Mouse (Mus musculus) heart, adult 2 months (tissue): ENCODE measurements at regions not wholly inside any gene's neighbourhood (a gene's known extent, or its start where the extent isn't known, plus 50 kb on each side); places are given as distances from the start of the nearest gene placed in this dataset.

Experiments used
- DNase-seq, 2 experiments: peaks; one replicate each; pipeline ENCODE4 v3.0.0; 2021
- H3K27ac ChIP-seq: fragments of 200-600 bp; 2 replicates; pipeline ENCODE4 v1.8.1; 2022
- H3K27me3 ChIP-seq: fragments of 200-500 bp; 2 replicates; pipeline ENCODE4 v1.6.1; 2012; ENCODE audit warnings: mild to moderate bottlenecking, low read length, inconsistent platforms, mixed read lengths; ENCODE audit not compliant: control insufficient read depth, insufficient read depth
- H3K36me3 ChIP-seq: fragments of 200-500 bp; 2 replicates; pipeline ENCODE4 v1.6.1; 2012; ENCODE audit warnings: low read length, inconsistent platforms; ENCODE audit not compliant: control insufficient read depth, insufficient read depth
- H3K4me1 ChIP-seq: fragments of 200-500 bp; 2 replicates; pipeline ENCODE4 v1.6.1; 2011; ENCODE audit warnings: low read length; ENCODE audit not compliant: control insufficient read depth, insufficient read depth
- H3K4me3 ChIP-seq: fragments of 200-600 bp; 2 replicates; pipeline ENCODE4 v1.8.1; 2022
- H3K79me2 ChIP-seq: fragments of 200-500 bp; replicated peaks from 2 replicates; pipeline ENCODE4 v1.6.1; 2012; ENCODE audit warnings: mild to moderate bottlenecking, inconsistent platforms, low read length, moderate library complexity, mixed read lengths; ENCODE audit not compliant: control insufficient read depth, insufficient read depth
- H3K9ac ChIP-seq: fragments of 200-500 bp; 2 replicates; pipeline ENCODE4 v1.6.1; 2012; ENCODE audit warnings: low read depth, mild to moderate bottlenecking, control low read depth, inconsistent platforms, low read length, mixed read lengths
- CTCF ChIP-seq: fragments of 200-600 bp; IDR thresholded peaks from 2 replicates; pipeline ENCODE4 v1.8.1; 2022; ENCODE audit warnings: antibody characterized with exemption, mild to moderate bottlenecking, moderate library complexity
- EP300 ChIP-seq: fragments of 200-500 bp; IDR thresholded peaks from 2 replicates; pipeline ENCODE4 v1.6.1; 2011; ENCODE audit warnings: low read depth, low read length, control low read depth; ENCODE audit not compliant: insufficient read depth
- POLR2A ChIP-seq: fragments of 200-500 bp; IDR thresholded peaks from 2 replicates; pipeline ENCODE4 v1.6.1; 2011; ENCODE audit warnings: mild to moderate bottlenecking, low read depth, low read length, control low read depth; ENCODE audit not compliant: insufficient read depth
- WGBS: fragments of 180-500 bp; shearing (Covaris S2); methylation state at CpG from one replicate; pipeline ENCODE4 v1.1.7; 2018; 5-methylcytosine and 5-hydroxymethylcytosine counted together
- intact Hi-C: fragments of 180-260 bp; cut with DNase I; formaldehyde crosslinking; loops from one replicate; pipeline ENCODE4 v1.15.1; 2025

GRCm38 (mm10) chr12:35283925-35284324, 236.9 kb downstream of the Snx13 start:
- Histone ChIP-seq H3K4me3 (no peak overlapping the region), H3K27me3 (no peaks in the 10 kb centered on the region), H3K36me3 (no peaks in the 10 kb centered on the region; the same call in 1 of the 2 replicates), H3K4me1 (peaks cover 2% of the 10 kb centered on the region), H3K27ac (no peak overlapping the region), H3K79me2 (no peaks in the 10 kb centered on the region), H3K9ac (no peak overlapping the region)
- DNase-seq = peak in 1 of 2 experiments; percentile 5
- intact Hi-C loops = no loop called here
- 62% methylated on average over 5 of the region's 5 CpGs for WGBS
- TF ChIP-seq CTCF (no peak), EP300 (no peak), POLR2A (no peak)

- intact Hi-C loops = no loop called here
These were observed 236.4 kb downstream of the Snx13 start for GRCm38 (mm10) chr12:35283407-35283806.

DNA sequence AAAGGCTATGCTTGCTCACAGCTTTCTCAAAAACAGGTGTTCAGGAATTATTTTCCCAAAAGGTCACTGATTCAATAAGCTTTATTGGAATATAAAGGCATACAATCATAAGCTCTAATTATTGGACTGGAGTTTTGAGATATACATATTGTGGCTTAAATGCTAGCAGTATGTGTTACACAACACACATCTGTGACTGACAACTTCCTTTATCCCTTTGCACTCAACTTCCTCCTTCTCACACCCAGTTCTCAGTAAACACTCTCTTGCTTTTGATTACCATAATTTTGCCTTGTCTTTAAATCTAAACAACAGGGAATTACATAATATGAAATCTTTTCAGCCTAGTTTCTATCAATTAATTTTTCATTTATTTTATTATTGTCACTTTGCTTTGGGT, 222.5 kb downstream of the Snx13 start:
- Histone ChIP-seq H3K36me3 (no peaks in the 10 kb centered on the region), H3K27me3 (no peaks in the 10 kb centered on the region), H3K27ac (no peak overlapping the region), H3K79me2 (no peaks in the 10 kb centered on the region), H3K9ac (no peak overlapping the region), H3K4me1 (no peaks in the 10 kb centered on the region), H3K4me3 (no peak overlapping the region)
- DNase-seq = no peak
- TF ChIP-seq EP300 (no peak), POLR2A (no peak), CTCF (no peak)
- intact Hi-C loops = no loop called here

More at GRCm38 (mm10) chr12:35283407-35283806, 236.4 kb downstream of the Snx13 start:
- DNase-seq = no peak
- no peak overlapping the region for H3K27ac ChIP-seq
- H3K36me3 ChIP-seq = no peaks in the 10 kb centered on the region; the same call in 1 of the 2 replicates
- no peak overlapping the region for H3K4me3 ChIP-seq
- H3K79me2 ChIP-seq = no peaks in the 10 kb centered on the region
- no peak for TF ChIP-seq POLR2A
- no peak for TF ChIP-seq EP300
- no peak for TF ChIP-seq CTCF
- H3K4me1 ChIP-seq = peaks cover 2% of the 10 kb centered on the region
- H3K27me3 ChIP-seq = no peaks in the 10 kb centered on the region
- H3K9ac ChIP-seq = no peak overlapping the region

GRCm38 (mm10) chr12:35268006-35268405, 221.0 kb downstream of the Snx13 start:
- Histone ChIP-seq H3K9ac (no peak overlapping the region), H3K36me3 (no peaks in the 10 kb centered on the region), H3K27ac (no peak overlapping the region), H3K27me3 (no peaks in the 10 kb centered on the region), H3K79me2 (no peaks in the 10 kb centered on the region), H3K4me3 (no peak overlapping the region), H3K4me1 (no peaks in the 10 kb centered on the region)
- WGBS = 63% methylated on average over 2 of the region's 2 CpGs
- no peak for DNase-seq
- intact Hi-C loops = no loop called here
- TF ChIP-seq POLR2A (no peak), CTCF (no peak), EP300 (no peak)

DNA sequence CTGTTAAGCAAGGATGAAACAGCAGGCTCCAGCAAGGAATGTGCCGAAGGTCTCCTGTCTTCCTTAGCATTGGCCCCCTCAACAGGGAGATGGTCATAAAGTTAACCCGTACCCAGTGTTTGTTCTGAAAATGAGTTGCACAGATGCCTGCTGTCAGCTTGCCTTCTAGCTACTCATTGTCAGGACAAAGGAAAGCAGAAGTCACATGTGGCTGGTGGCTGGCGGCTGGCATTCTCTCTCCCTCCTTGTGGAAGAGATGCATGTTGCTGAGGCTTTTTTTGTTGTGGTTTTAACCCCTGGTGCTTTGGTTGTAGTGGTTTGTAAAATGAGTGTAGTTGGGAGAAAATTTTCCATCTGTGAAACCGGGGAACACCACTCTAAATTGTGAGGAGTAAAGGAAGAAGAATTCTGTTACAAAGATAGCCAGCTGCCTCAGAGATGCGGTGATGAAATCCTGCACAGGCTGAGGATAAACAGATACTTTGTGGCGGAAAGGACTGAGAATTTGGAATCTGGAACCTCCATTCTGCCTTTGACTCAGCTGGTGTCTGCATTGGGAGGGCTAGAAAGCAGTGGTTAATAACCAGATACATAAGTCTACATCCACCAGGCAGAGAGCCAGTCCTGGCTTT, 220.2 kb downstream of the Snx13 start:
- Histone ChIP-seq H3K4me1 (no peaks in the 10 kb centered on the region), H3K9ac (no peak overlapping the region), H3K36me3 (no peaks in the 10 kb centered on the region), H3K27me3 (no peaks in the 10 kb centered on the region), H3K4me3 (no peak overlapping the region), H3K27ac (no peak overlapping the region), H3K79me2 (no peaks in the 10 kb centered on the region)
- intact Hi-C loops = no loop called here
- no peak for TF ChIP-seq CTCF
- no peak for DNase-seq
- WGBS = 57% methylated on average over 6 of the region's 6 CpGs

DNA sequence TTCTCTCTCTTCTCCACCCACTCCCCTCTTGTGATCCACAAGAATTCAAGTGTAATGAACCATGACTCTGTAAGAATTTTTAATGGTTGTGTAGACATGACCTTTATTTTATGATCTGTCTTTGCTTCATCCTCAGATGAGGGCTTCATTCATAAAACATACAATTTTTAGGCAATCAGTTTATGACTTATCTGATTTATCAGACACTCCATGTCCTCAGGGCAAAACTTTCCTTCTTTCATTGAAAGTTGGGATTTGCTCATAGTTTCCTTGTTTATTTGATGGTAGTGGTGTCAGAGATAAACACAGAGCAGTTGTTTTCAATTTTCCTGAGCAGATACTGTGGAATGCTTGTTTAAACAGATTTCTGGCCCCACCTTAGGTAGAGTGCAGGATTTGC, 212.8 kb downstream of the Snx13 start:
- no peak overlapping the region for H3K9ac ChIP-seq
- TF ChIP-seq CTCF (no peak), POLR2A (no peak), EP300 (no peak)
- DNase-seq = no peak
- no peaks in the 10 kb centered on the region for H3K36me3 ChIP-seq
- H3K4me1 ChIP-seq = no peaks in the 10 kb centered on the region
- no peak overlapping the region for H3K4me3 ChIP-seq
- no peak overlapping the region for H3K27ac ChIP-seq
- intact Hi-C loops = no loop called here
- H3K79me2 ChIP-seq = no peaks in the 10 kb centered on the region
- no peaks in the 10 kb centered on the region for H3K27me3 ChIP-seq
